Mouse (Mus musculus) bone marrow, adult 2 months (tissue): ENCODE measurements around the gene Vamp4.

Experiments
- CTCF ChIP-seq: fragments of 200-500 bp; IDR thresholded peaks from 2 replicates; pipeline ENCODE4 v1.5.1; 2011; ENCODE audit warnings: low read length, control low read depth; ENCODE audit not compliant: control insufficient read depth, insufficient read depth
- POLR2A ChIP-seq: fragments of 200-500 bp; IDR thresholded peaks from 2 replicates; pipeline ENCODE4 v1.6.1; 2011; ENCODE audit warnings: low read depth, mild to moderate bottlenecking, control low read depth, low read length, borderline replicate concordance; ENCODE audit not compliant: control insufficient read depth

- no peak for TF ChIP-seq CTCF
- TF ChIP-seq POLR2A, result no peak
Observed at GRCm38 (mm10) chr1:162639861-162640260, 69.5 kb downstream of the Vamp4 start.
